Mouse (Mus musculus): ENCODE data around the gene Arhgap15. TPM values are rescaled to one million over a fixed set of nuclear protein-coding genes. Genes with fewer than 3 reads are reported as not detected.

Gene Arhgap15
- polyA plus RNA-seq, 1 experiment from 2014 or later = 1.0 TPM

GRCm38 (mm10) chr2:44114296-44114695 lies 365.7 kb downstream of the Arhgap15 start:
- Histone ChIP-seq H3K4me1 (replicated peaks; ENCODE audit: insufficient read depth, low read length) (no peaks in the 10 kb centered on the region), H3K27me3 (ENCODE audit: insufficient read depth, low read length) (no peaks in the 10 kb centered on the region), H3K9me3 (replicated peaks; ENCODE audit: low read length) (no peaks in the 10 kb centered on the region), H3K4me3 (replicated peaks; ENCODE audit: low read depth, low read length) (no peak overlapping the region), H3K36me3 (ENCODE audit: insufficient read depth, low read length) (no peaks in the 10 kb centered on the region), H3K27ac (peak overlapping the region; percentile 5; the same call in 1 of the 2 replicates), H3K4me2 (ENCODE audit: low read length) (no peak overlapping the region), H3K9ac (ENCODE audit: low read depth, low read length) (no peak overlapping the region)
- ATAC-seq (replicated peaks; ENCODE audit: low FRiP score, low read depth) (no peak), DNase-seq (ENCODE audit: low spot score) (peak; percentile 84)
- WGBS = 45% methylated on average over 2 of the region's 2 CpGs
- TF ChIP-seq CTCF (IDR thresholded peaks at IDR 0.05; ENCODE audit: low read depth) = no peak

- Histone ChIP-seq H3K27ac (no peak overlapping the region), H3K4me2 (ENCODE audit: low read length) (no peak overlapping the region), H3K36me3 (ENCODE audit: insufficient read depth, low read length) (no peaks in the 10 kb centered on the region), H3K4me3 (replicated peaks; ENCODE audit: low read depth, low read length) (no peak overlapping the region), H3K4me1 (replicated peaks; ENCODE audit: insufficient read depth, low read length) (no peaks in the 10 kb centered on the region), H3K27me3 (ENCODE audit: insufficient read depth, low read length) (no peaks in the 10 kb centered on the region), H3K9me3 (replicated peaks; ENCODE audit: low read length) (no peaks in the 10 kb centered on the region), H3K9ac (ENCODE audit: low read depth, low read length) (no peak overlapping the region)
- TF ChIP-seq CTCF (IDR thresholded peaks at IDR 0.05; ENCODE audit: low read depth) = no peak
- ATAC-seq (replicated peaks; ENCODE audit: low FRiP score, low read depth) (no peak), DNase-seq (ENCODE audit: low spot score) (no peak)
- 78% methylated on average over 5 of the region's 5 CpGs for WGBS
Observed at GRCm38 (mm10) chr2:44121162-44121561, 372.5 kb downstream of the Arhgap15 start.

GRCm38 (mm10) chr2:44123246-44123645 lies 374.6 kb downstream of the Arhgap15 start:
- no peak for TF ChIP-seq CTCF (IDR thresholded peaks at IDR 0.05; ENCODE audit: low read depth)
- Histone ChIP-seq H3K9me3 (replicated peaks; ENCODE audit: low read length) (no peaks in the 10 kb centered on the region), H3K27ac (no peak overlapping the region), H3K36me3 (ENCODE audit: insufficient read depth, low read length) (no peaks in the 10 kb centered on the region), H3K4me3 (replicated peaks; ENCODE audit: low read depth, low read length) (no peak overlapping the region), H3K9ac (ENCODE audit: low read depth, low read length) (no peak overlapping the region), H3K27me3 (ENCODE audit: insufficient read depth, low read length) (no peaks in the 10 kb centered on the region), H3K4me1 (replicated peaks; ENCODE audit: insufficient read depth, low read length) (no peaks in the 10 kb centered on the region), H3K4me2 (ENCODE audit: low read length) (no peak overlapping the region)
- no peak for ATAC-seq (replicated peaks; ENCODE audit: low FRiP score, low read depth)
- DNase-seq (ENCODE audit: low spot score) = no peak
- 81% methylated on average over 2 of the region's 2 CpGs for WGBS

- 62% methylated on average over 3 of the region's 3 CpGs for WGBS
- ATAC-seq (replicated peaks; ENCODE audit: low FRiP score, low read depth) (no peak), DNase-seq (ENCODE audit: low spot score) (no peak)
- Histone ChIP-seq H3K9me3 (replicated peaks; ENCODE audit: low read length) (no peaks in the 10 kb centered on the region), H3K9ac (ENCODE audit: low read depth, low read length) (no peak overlapping the region), H3K36me3 (ENCODE audit: insufficient read depth, low read length) (no peaks in the 10 kb centered on the region), H3K4me3 (replicated peaks; ENCODE audit: low read depth, low read length) (no peak overlapping the region), H3K27ac (no peak overlapping the region), H3K4me2 (ENCODE audit: low read length) (no peak overlapping the region), H3K27me3 (ENCODE audit: insufficient read depth, low read length) (no peaks in the 10 kb centered on the region), H3K4me1 (replicated peaks; ENCODE audit: insufficient read depth, low read length) (no peaks in the 10 kb centered on the region)
- TF ChIP-seq CTCF (IDR thresholded peaks at IDR 0.05; ENCODE audit: low read depth) = no peak
Observed at GRCm38 (mm10) chr2:44124093-44124492, 375.5 kb downstream of the Arhgap15 start.

GRCm38 (mm10) chr2:44124683-44125082 lies 376.1 kb downstream of the Arhgap15 start:
- Histone ChIP-seq H3K27ac (no peak overlapping the region), H3K27me3 (ENCODE audit: insufficient read depth, low read length) (no peaks in the 10 kb centered on the region), H3K4me2 (ENCODE audit: low read length) (no peak overlapping the region), H3K36me3 (ENCODE audit: insufficient read depth, low read length) (no peaks in the 10 kb centered on the region), H3K9ac (ENCODE audit: low read depth, low read length) (no peak overlapping the region), H3K4me1 (replicated peaks; ENCODE audit: insufficient read depth, low read length) (no peaks in the 10 kb centered on the region), H3K9me3 (replicated peaks; ENCODE audit: low read length) (no peaks in the 10 kb centered on the region), H3K4me3 (replicated peaks; ENCODE audit: low read depth, low read length) (no peak overlapping the region)
- DNase-seq (ENCODE audit: low spot score) (no peak), ATAC-seq (replicated peaks; ENCODE audit: low FRiP score, low read depth) (no peak)
- WGBS = 86% methylated on average over 3 of the region's 3 CpGs
- TF ChIP-seq CTCF (IDR thresholded peaks at IDR 0.05; ENCODE audit: low read depth) = no peak

GRCm38 (mm10) chr2:44126044-44126695 lies 377.5 kb downstream of the Arhgap15 start:
- H3K4me3 ChIP-seq (replicated peaks; ENCODE audit: low read depth, low read length) = no peak overlapping the region
- H3K27me3 ChIP-seq (ENCODE audit: insufficient read depth, low read length) = no peaks in the 10 kb centered on the region
- DNase-seq (ENCODE audit: low spot score) = peak; percentile 87
- H3K9ac ChIP-seq (ENCODE audit: low read depth, low read length) = no peak overlapping the region
- H3K9me3 ChIP-seq (replicated peaks; ENCODE audit: low read length) = no peaks in the 10 kb centered on the region
- H3K36me3 ChIP-seq (ENCODE audit: insufficient read depth, low read length) = no peaks in the 10 kb centered on the region
- 0 out of 2 replicates have a peak, but pooled peaks have one; percentile 43 for ATAC-seq (replicated peaks; ENCODE audit: low FRiP score, low read depth)
- H3K4me1 ChIP-seq (replicated peaks; ENCODE audit: insufficient read depth, low read length) = no peaks in the 10 kb centered on the region
- no peak overlapping the region for H3K27ac ChIP-seq
- H3K4me2 ChIP-seq (ENCODE audit: low read length) = no peak overlapping the region
- 44% methylated on average over 1 of the region's 1 CpGs for WGBS
- TF ChIP-seq CTCF (IDR thresholded peaks at IDR 0.05; ENCODE audit: low read depth) = no peak

GRCm38 (mm10) chr2:44129533-44129932 lies 380.9 kb downstream of the Arhgap15 start:
- no peak for ATAC-seq (replicated peaks; ENCODE audit: low FRiP score, low read depth)

More at GRCm38 (mm10) chr2:44129533-44129932, 380.9 kb downstream of the Arhgap15 start:
- Histone ChIP-seq H3K4me2 (ENCODE audit: low read length) (no peak overlapping the region), H3K4me3 (replicated peaks; ENCODE audit: low read depth, low read length) (no peak overlapping the region), H3K4me1 (replicated peaks; ENCODE audit: insufficient read depth, low read length) (no peaks in the 10 kb centered on the region), H3K36me3 (ENCODE audit: insufficient read depth, low read length) (no peaks in the 10 kb centered on the region), H3K27ac (no peak overlapping the region), H3K9me3 (replicated peaks; ENCODE audit: low read length) (no peaks in the 10 kb centered on the region), H3K9ac (ENCODE audit: low read depth, low read length) (no peak overlapping the region), H3K27me3 (ENCODE audit: insufficient read depth, low read length) (no peaks in the 10 kb centered on the region)
- DNase-seq (ENCODE audit: low spot score) = no peak
- TF ChIP-seq CTCF (IDR thresholded peaks at IDR 0.05; ENCODE audit: low read depth) = no peak
- WGBS = 85% methylated on average over 3 of the region's 3 CpGs
